Mouse (Mus musculus): ENCODE measurements at regions not wholly inside any gene's neighbourhood (a gene's known extent, or its start where the extent isn't known, plus 50 kb on each side); places are given as distances from the start of the nearest gene placed in this dataset.

DNA sequence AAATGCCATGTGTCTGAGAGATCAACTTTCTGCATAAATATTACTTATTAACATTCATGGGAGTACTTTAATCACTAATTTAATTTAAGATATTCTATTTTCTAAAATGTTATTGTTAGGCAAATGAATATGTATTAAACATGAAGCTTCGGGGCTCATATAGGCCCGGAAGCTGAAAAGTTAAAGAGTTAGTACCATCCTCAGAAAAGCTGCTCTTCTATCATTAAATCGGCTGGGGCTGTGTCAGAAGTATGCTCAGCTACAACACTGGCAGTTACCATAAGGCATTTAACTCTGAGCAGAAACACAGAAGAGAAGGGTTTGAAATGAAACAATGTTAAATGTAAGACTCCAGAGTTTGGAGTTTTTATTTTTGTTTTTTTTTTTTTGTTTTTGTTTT lies 166.2 kb upstream of the Mgat4c start:
- TF ChIP-seq CTCF (IDR thresholded peaks at IDR 0.05; ENCODE audit: low read depth): no peak
- TF ChIP-seq EP300 (IDR thresholded peaks at IDR 0.05; ENCODE audit: low read depth): no peak
